Mouse (Mus musculus) layer of hippocampus, adult 9-10 months (tissue): ENCODE measurements at regions not wholly inside any gene's neighbourhood (a gene's known extent, or its start where the extent isn't known, plus 50 kb on each side); places are given as distances from the start of the nearest gene placed in this dataset.

ENCODE experiments used
- DNase-seq: peaks from one replicate; pipeline ENCODE4 v3.0.0; 2022; ENCODE audit warnings: low spot score

- no peak for DNase-seq
Measured at GRCm38 (mm10) chr5:132649771-132650170, 106.6 kb upstream of the Auts2 start.

GRCm38 (mm10) chr5:132648751-132649150, 105.6 kb upstream of the Auts2 start:
- no peak for DNase-seq

GRCm38 (mm10) chr5:132644646-132645172, 101.6 kb upstream of the Auts2 start:
- no peak for DNase-seq

GRCm38 (mm10) chr5:132643270-132643669, 100.1 kb upstream of the Auts2 start:
- DNase-seq: no peak

GRCm38 (mm10) chr5:132633198-132633884, 90.2 kb upstream of the Auts2 start:
- DNase-seq: no peak

GRCm38 (mm10) chr5:132621751-132622150, 78.6 kb upstream of the Auts2 start:
- DNase-seq: no peak

- no peak for DNase-seq
Measured at GRCm38 (mm10) chr5:132617241-132617640, 74.1 kb upstream of the Auts2 start.

- DNase-seq: no peak
Measured at GRCm38 (mm10) chr5:132609251-132609650, 66.1 kb upstream of the Auts2 start.

- DNase-seq: no peak
Measured at GRCm38 (mm10) chr5:132606216-132606615, 63.1 kb upstream of the Auts2 start.

GRCm38 (mm10) chr5:132594796-132595195, 51.7 kb upstream of the Auts2 start:
- no peak for DNase-seq
